Mouse (Mus musculus): Measurements from ENCODE around the gene Npc1l1. TPM values are rescaled to one million over a fixed set of nuclear protein-coding genes. Genes with fewer than 3 reads are reported as not detected.

Npc1l1 gene
- total and polyA plus RNA-seq, 2 experiments: 0.05 TPM; not detected in 1

GRCm38 (mm10) chr11:6200087-6200569 lies 29.8 kb downstream of the Npc1l1 start, which contains the start of gene Nudcd3:
Gene Nudcd3 (minus strand): TSS chr11:6200415.
- TF ChIP-seq CTCF (IDR thresholded peaks at IDR 0.05; ENCODE audit: low read depth, low read length) (no peak), POLR2A (IDR thresholded peaks at IDR 0.05; ENCODE audit: extremely low read depth, insufficient read depth, low read length) (0 out of 2 replicates have a peak, but pooled peaks have one; percentile 29)
- no peaks in the 10 kb centered on the region for H3K36me3 ChIP-seq (ENCODE audit: control insufficient read depth, insufficient read depth, low read length)
- peak within 1 kb of the TSS; percentile 83 for H3K9ac ChIP-seq (ENCODE audit: low read depth, low read length)
- peaks cover 7% of the 10 kb centered on the region for H3K4me1 ChIP-seq (ENCODE audit: control insufficient read depth, insufficient read depth, low read length)
- H3K79me2 ChIP-seq (ENCODE audit: control insufficient read depth, insufficient read depth, low read length): peaks cover 18% of the 10 kb centered on the region; the same call in 1 of the 2 replicates
- no peaks in the 10 kb centered on the region; the same call in 1 of the 2 replicates for H3K27me3 ChIP-seq (ENCODE audit: control insufficient read depth, insufficient read depth, low read length)
- peak within 1 kb of the TSS; percentile 89 for H3K27ac ChIP-seq (replicated peaks; ENCODE audit: insufficient read depth, low read depth, low read length)
- H3K4me3 ChIP-seq (ENCODE audit: insufficient read depth, low read depth, low read length): peak within 1 kb of the TSS; percentile 77
- under 1% methylated on average over 39 of the region's 39 CpGs for WGBS
- peak; percentile 86 for DNase-seq (ENCODE audit: extremely low read depth, low read depth, low spot score)

GRCm38 (mm10) chr11:6199410-6200086 lies 30.4 kb downstream of the Npc1l1 start, which contains the start of gene A730071L15Rik:
Gene A730071L15Rik (plus strand): TSS chr11:6200029.
- WGBS: under 1% methylated on average over 35 of the region's 35 CpGs
- peaks cover 8% of the 10 kb centered on the region for H3K4me1 ChIP-seq (ENCODE audit: control insufficient read depth, insufficient read depth, low read length)
- no peak for TF ChIP-seq CTCF (IDR thresholded peaks at IDR 0.05; ENCODE audit: low read depth, low read length)
- TF ChIP-seq POLR2A (IDR thresholded peaks at IDR 0.05; ENCODE audit: extremely low read depth, insufficient read depth, low read length): no peak
- peak within 1 kb of the TSS; percentile 77 for H3K4me3 ChIP-seq (ENCODE audit: insufficient read depth, low read depth, low read length)
- no peaks in the 10 kb centered on the region for H3K36me3 ChIP-seq (ENCODE audit: control insufficient read depth, insufficient read depth, low read length)
- H3K9ac ChIP-seq (ENCODE audit: low read depth, low read length): peak within 1 kb of the TSS; percentile 83
- H3K27me3 ChIP-seq (ENCODE audit: control insufficient read depth, insufficient read depth, low read length): no peaks in the 10 kb centered on the region
- H3K79me2 ChIP-seq (ENCODE audit: control insufficient read depth, insufficient read depth, low read length): peaks cover 23% of the 10 kb centered on the region; the same call in 1 of the 2 replicates
- peak; percentile 72 for DNase-seq (ENCODE audit: extremely low read depth, low read depth, low spot score)
- H3K27ac ChIP-seq (replicated peaks; ENCODE audit: insufficient read depth, low read depth, low read length): peak within 1 kb of the TSS; percentile 89

- H3K4me3 ChIP-seq (ENCODE audit: insufficient read depth, low read depth, low read length): no peak overlapping the region
- no peaks in the 10 kb centered on the region for H3K36me3 ChIP-seq (ENCODE audit: control insufficient read depth, insufficient read depth, low read length)
- no peak for DNase-seq (ENCODE audit: extremely low read depth, low read depth, low spot score)
- no peak overlapping the region for H3K9ac ChIP-seq (ENCODE audit: low read depth, low read length)
- no peak overlapping the region for H3K27ac ChIP-seq (replicated peaks; ENCODE audit: insufficient read depth, low read depth, low read length)
- H3K27me3 ChIP-seq (ENCODE audit: control insufficient read depth, insufficient read depth, low read length): no peaks in the 10 kb centered on the region
- TF ChIP-seq CTCF (IDR thresholded peaks at IDR 0.05; ENCODE audit: low read depth, low read length) (no peak), POLR2A (IDR thresholded peaks at IDR 0.05; ENCODE audit: extremely low read depth, insufficient read depth, low read length) (no peak)
- peaks cover 8% of the 10 kb centered on the region for H3K4me1 ChIP-seq (ENCODE audit: control insufficient read depth, insufficient read depth, low read length)
- peaks cover 27% of the 10 kb centered on the region; the same call in 1 of the 2 replicates for H3K79me2 ChIP-seq (ENCODE audit: control insufficient read depth, insufficient read depth, low read length)
- 84% methylated on average over 4 of the region's 4 CpGs for WGBS
Observed at GRCm38 (mm10) chr11:6198449-6198848, 31.5 kb downstream of the Npc1l1 start.

- no peak overlapping the region for H3K9ac ChIP-seq (ENCODE audit: low read depth, low read length)
- H3K4me1 ChIP-seq (ENCODE audit: control insufficient read depth, insufficient read depth, low read length): peaks cover 8% of the 10 kb centered on the region
- H3K36me3 ChIP-seq (ENCODE audit: control insufficient read depth, insufficient read depth, low read length): peaks cover 8% of the 10 kb centered on the region; the same call in 1 of the 2 replicates
- TF ChIP-seq CTCF (IDR thresholded peaks at IDR 0.05; ENCODE audit: low read depth, low read length): no peak
- no peak for TF ChIP-seq POLR2A (IDR thresholded peaks at IDR 0.05; ENCODE audit: extremely low read depth, insufficient read depth, low read length)
- H3K79me2 ChIP-seq (ENCODE audit: control insufficient read depth, insufficient read depth, low read length): peaks cover 31% of the 10 kb centered on the region; the same call in 1 of the 2 replicates
- no peaks in the 10 kb centered on the region for H3K27me3 ChIP-seq (ENCODE audit: control insufficient read depth, insufficient read depth, low read length)
- no peak overlapping the region for H3K4me3 ChIP-seq (ENCODE audit: insufficient read depth, low read depth, low read length)
- no peak overlapping the region for H3K27ac ChIP-seq (replicated peaks; ENCODE audit: insufficient read depth, low read depth, low read length)
- 88% methylated on average over 8 of the region's 8 CpGs for WGBS
- DNase-seq (ENCODE audit: extremely low read depth, low read depth, low spot score): no peak
Observed at GRCm38 (mm10) chr11:6196780-6197179, 33.2 kb downstream of the Npc1l1 start.

- H3K4me1 ChIP-seq (ENCODE audit: control insufficient read depth, insufficient read depth, low read length): peaks cover 4% of the 10 kb centered on the region; the same call in 1 of the 2 replicates
- no peak overlapping the region for H3K27ac ChIP-seq (replicated peaks; ENCODE audit: insufficient read depth, low read depth, low read length)
- 2% methylated on average over 2 of the region's 2 CpGs for WGBS
- H3K27me3 ChIP-seq (ENCODE audit: control insufficient read depth, insufficient read depth, low read length): no peaks in the 10 kb centered on the region
- peak; percentile 76 for DNase-seq (ENCODE audit: extremely low read depth, low read depth, low spot score)
- TF ChIP-seq CTCF (IDR thresholded peaks at IDR 0.05; ENCODE audit: low read depth, low read length): peak; percentile 96
- TF ChIP-seq POLR2A (IDR thresholded peaks at IDR 0.05; ENCODE audit: extremely low read depth, insufficient read depth, low read length): no peak
- peaks cover 12% of the 10 kb centered on the region for H3K36me3 ChIP-seq (ENCODE audit: control insufficient read depth, insufficient read depth, low read length)
- H3K79me2 ChIP-seq (ENCODE audit: control insufficient read depth, insufficient read depth, low read length): peaks cover 28% of the 10 kb centered on the region; the same call in 1 of the 2 replicates
- no peak overlapping the region for H3K4me3 ChIP-seq (ENCODE audit: insufficient read depth, low read depth, low read length)
- no peak overlapping the region for H3K9ac ChIP-seq (ENCODE audit: low read depth, low read length)
Observed at GRCm38 (mm10) chr11:6187878-6188277, 42.1 kb downstream of the Npc1l1 start.

Measured in liver, adult 2 months (tissue).